Mouse (Mus musculus) hindbrain, embryonic 16.5 days (tissue): ENCODE data around the gene Kat14. TPM values are rescaled to one million over a fixed set of nuclear protein-coding genes. Genes with fewer than 3 reads are reported as not detected.

ENCODE experiments used
- ATAC-seq: fragments of 200-750 bp; cut with Nextera tagmentation; 2 replicates; pipeline ENCODE4 v1.8.0; 2017; ENCODE audit warnings: moderate TSS enrichment, moderate library complexity
- H3K27ac ChIP-seq: fragments of 300-500 bp; sonication (generic); 2 replicates; pipeline ENCODE4 v1.5.1; 2014; ENCODE audit warnings: low read depth, mild to moderate bottlenecking, control low read depth, low read length, moderate library complexity
- H3K27me3 ChIP-seq: fragments of 300-500 bp; sonication (generic); replicated peaks from 2 replicates; pipeline ENCODE4 v1.6.1; 2014; ENCODE audit warnings: low read length; ENCODE audit not compliant: control insufficient read depth, insufficient read depth
- H3K36me3 ChIP-seq: fragments of 300-500 bp; sonication (generic); 2 replicates; pipeline ENCODE4 v1.6.1; 2014; ENCODE audit warnings: mild to moderate bottlenecking, low read length, moderate library complexity, mixed read lengths; ENCODE audit not compliant: control insufficient read depth, insufficient read depth
- H3K4me1 ChIP-seq: fragments of 300-500 bp; sonication (generic); 2 replicates; pipeline ENCODE4 v1.6.1; 2014; ENCODE audit warnings: low read depth, low read length; ENCODE audit not compliant: control insufficient read depth, insufficient read depth
- H3K4me2 ChIP-seq: fragments of 300-500 bp; sonication (generic); 2 replicates; pipeline ENCODE4 v1.6.1; 2014; ENCODE audit warnings: mild to moderate bottlenecking, low read length, control low read depth, moderate library complexity
- H3K4me3 ChIP-seq: fragments of 300-500 bp; sonication (generic); 2 replicates; pipeline ENCODE4 v1.5.1; 2014; ENCODE audit warnings: mild to moderate bottlenecking, low read length, control low read depth, moderate library complexity
- H3K9ac ChIP-seq: fragments of 300-500 bp; sonication (generic); 2 replicates; pipeline ENCODE4 v1.6.1; 2014; ENCODE audit warnings: low read depth, mild to moderate bottlenecking, control low read depth, low read length, moderate library complexity
- H3K9me3 ChIP-seq: fragments of 300-500 bp; sonication (generic); 2 replicates; pipeline ENCODE4 v1.6.1; 2014; ENCODE audit warnings: mild to moderate bottlenecking, low read length, moderate library complexity; ENCODE audit not compliant: control insufficient read depth
- WGBS: fragments of 180-500 bp; shearing (Covaris S2); extraction: QIAGEN DNeasy Blood & Tissue Kit; methylation state at CpG from one replicate; pipeline ENCODE4 v1.1.7; 2014; 5-methylcytosine and 5-hydroxymethylcytosine counted together
- polyA plus RNA-seq: library from polyadenylated mRNA; unstranded; fragments of >200 nt; fragmentation: Nextera tagmentation; extraction: Ambion mirVana; gene quantifications from 2 replicates; pipeline ENCODE4 v1.2.1, GENCODE M21; 2015

Gene Kat14
- 23.2 and 29.5 TPM in 2 replicates for polyA plus RNA-seq

- H3K27ac ChIP-seq = peak within 1 kb of the TSS; percentile 95
- peak within 1 kb of the TSS; percentile 79 for H3K9ac ChIP-seq
- peak within 1 kb of the TSS; percentile 64 for H3K4me2 ChIP-seq
- H3K27me3 ChIP-seq = no peaks in the 10 kb centered on the region
- H3K4me3 ChIP-seq = peak within 1 kb of the TSS; percentile 68
- peak; percentile 97 for ATAC-seq
- no peaks in the 10 kb centered on the region for H3K9me3 ChIP-seq
- WGBS = 9% methylated on average over 30 of the region's 38 CpGs
- H3K36me3 ChIP-seq = peaks cover 2% of the 10 kb centered on the region; the same call in 1 of the 2 replicates
- H3K4me1 ChIP-seq = peaks cover 12% of the 10 kb centered on the region
Observed at GRCm38 (mm10) chr2:144368400-144369019, at the start of gene Kat14, which contains the start of gene Pet117. Gene Kat14, plus strand, starts transcription at chr2:144368983. Gene Pet117, plus strand, starts transcription at chr2:144368996.

- Histone ChIP-seq H3K4me3 (no peak overlapping the region), H3K27ac (no peak overlapping the region), H3K9me3 (no peaks in the 10 kb centered on the region), H3K27me3 (peaks cover 11% of the 10 kb centered on the region), H3K36me3 (no peaks in the 10 kb centered on the region), H3K4me1 (no peaks in the 10 kb centered on the region), H3K4me2 (no peak overlapping the region), H3K9ac (no peak overlapping the region)
- ATAC-seq = no peak
- WGBS = 79% methylated on average over 3 of the region's 3 CpGs
Observed at GRCm38 (mm10) chr2:144324218-144324617, 44.6 kb upstream of the Kat14 start.

- no peak for ATAC-seq
- no peaks in the 10 kb centered on the region for H3K9me3 ChIP-seq
- no peaks in the 10 kb centered on the region for H3K36me3 ChIP-seq
- H3K4me1 ChIP-seq = peaks cover 29% of the 10 kb centered on the region
- H3K9ac ChIP-seq = no peak overlapping the region
- H3K4me3 ChIP-seq = no peak overlapping the region
- no peak overlapping the region for H3K4me2 ChIP-seq
- H3K27ac ChIP-seq = no peak overlapping the region
- WGBS = 4% methylated on average over 10 of the region's 10 CpGs
- peaks cover 41% of the 10 kb centered on the region for H3K27me3 ChIP-seq
Observed at GRCm38 (mm10) chr2:144329451-144329850, 39.3 kb upstream of the Kat14 start.

- Histone ChIP-seq H3K9ac (no peak overlapping the region), H3K27ac (no peak overlapping the region), H3K4me2 (no peak overlapping the region), H3K36me3 (no peaks in the 10 kb centered on the region), H3K4me1 (peaks cover 29% of the 10 kb centered on the region), H3K27me3 (peaks cover 46% of the 10 kb centered on the region), H3K4me3 (no peak overlapping the region), H3K9me3 (no peaks in the 10 kb centered on the region)
- WGBS = 2% methylated on average over 10 of the region's 10 CpGs
- no peak for ATAC-seq
Observed at GRCm38 (mm10) chr2:144329937-144330336, 38.8 kb upstream of the Kat14 start.

- Histone ChIP-seq H3K27ac (no peak overlapping the region), H3K27me3 (peaks cover 51% of the 10 kb centered on the region), H3K4me2 (peak overlapping the region; percentile 95), H3K9me3 (no peaks in the 10 kb centered on the region), H3K9ac (peak overlapping the region; percentile 46), H3K36me3 (no peaks in the 10 kb centered on the region), H3K4me1 (peaks cover 29% of the 10 kb centered on the region), H3K4me3 (peak overlapping the region; percentile 52)
- 1% methylated on average over 29 of the region's 41 CpGs for WGBS
- ATAC-seq = no peak
Observed at GRCm38 (mm10) chr2:144330352-144330959, 38.3 kb upstream of the Kat14 start.

GRCm38 (mm10) chr2:144330960-144331371 is 37.8 kb upstream of the Kat14 start:
- WGBS = under 1% methylated on average over 37 of the region's 50 CpGs
- peak overlapping the region; percentile 46 for H3K9ac ChIP-seq
- H3K27me3 ChIP-seq = peaks cover 53% of the 10 kb centered on the region
- H3K4me1 ChIP-seq = peaks cover 29% of the 10 kb centered on the region
- ATAC-seq = peak; percentile 47
- H3K4me2 ChIP-seq = peak overlapping the region; percentile 95
- H3K27ac ChIP-seq = no peak overlapping the region
- no peaks in the 10 kb centered on the region for H3K36me3 ChIP-seq
- H3K4me3 ChIP-seq = peak overlapping the region; percentile 52
- H3K9me3 ChIP-seq = no peaks in the 10 kb centered on the region

- ATAC-seq = peak; percentile 62
- peaks cover 53% of the 10 kb centered on the region for H3K27me3 ChIP-seq
- no peaks in the 10 kb centered on the region for H3K36me3 ChIP-seq
- H3K9ac ChIP-seq = peak within 1 kb of the TSS; percentile 46
- H3K27ac ChIP-seq = no peak within 1 kb of the TSS
- H3K4me2 ChIP-seq = peak within 1 kb of the TSS; percentile 95
- no peaks in the 10 kb centered on the region for H3K9me3 ChIP-seq
- under 1% methylated on average over 62 of the region's 62 CpGs for WGBS
- H3K4me3 ChIP-seq = peak within 1 kb of the TSS; percentile 52
- peaks cover 29% of the 10 kb centered on the region for H3K4me1 ChIP-seq
Observed at GRCm38 (mm10) chr2:144331401-144332302, 37.1 kb upstream of the Kat14 start, which contains the start of gene Ovol2. Gene Ovol2, minus strand, starts transcription at chr2:144332146.

- Histone ChIP-seq H3K4me3 (peak overlapping the region; percentile 52), H3K4me2 (peak overlapping the region; percentile 95), H3K27me3 (peaks cover 53% of the 10 kb centered on the region), H3K9me3 (no peaks in the 10 kb centered on the region), H3K9ac (no peak overlapping the region), H3K4me1 (peaks cover 29% of the 10 kb centered on the region), H3K27ac (no peak overlapping the region), H3K36me3 (no peaks in the 10 kb centered on the region)
- WGBS = 5% methylated on average over 9 of the region's 9 CpGs
- ATAC-seq = no peak
Observed at GRCm38 (mm10) chr2:144332486-144332885, 36.3 kb upstream of the Kat14 start.
